Mouse (Mus musculus) layer of hippocampus, postnatal 36 days (tissue): ENCODE data around the gene Polg2. TPM values are rescaled to one million over a fixed set of nuclear protein-coding genes. Genes with fewer than 3 reads are reported as not detected.

Source experiments
- DNase-seq, 2 experiments: peaks; one replicate each; pipeline ENCODE4 v3.0.0; 2022
- microRNA-seq, 2 experiments: library from miRNA; unstranded; fragments of <30 nt; microRNA quantifications; one replicate each; pipeline ENCODE4 v1.2.0; 2021
- total RNA-seq, 2 experiments: library from RNA; stranded (reverse); gene quantifications; 2 replicates each; pipeline ENCODE4 v1.2.3; 2021

Gene Polg2
- total RNA-seq, 2 experiments from 2014 or later = 4.8 to 5.1 TPM

- no peak for DNase-seq
These were observed 55.0 kb downstream of the Polg2 start for GRCm38 (mm10) chr11:106724176-106724915.

- no peak for DNase-seq
These were observed 55.7 kb downstream of the Polg2 start for GRCm38 (mm10) chr11:106723611-106724125.

GRCm38 (mm10) chr11:106722831-106723361, 56.4 kb downstream of the Polg2 start:
- DNase-seq = no peak

- DNase-seq = no peak
These were observed 59.0 kb downstream of the Polg2 start for GRCm38 (mm10) chr11:106720379-106720778.

Small RNAs within 50 kb of the gene (microRNA-seq; reads per million reads assigned to microRNA genes)
- gene Gm25994 = 0 reads per million in 2 experiments
- 9.5 to 17.9 reads per million in 2 experiments for gene Mir3064

Other genes starting within 250 kb of the Polg2 start
- 100 to 1,000 TPM; 135 to 146 TPM for gene Tex2, start 166.1 kb downstream of the Polg2 start, total RNA-seq
- gene Pecam1, start 28.9 kb downstream of the Polg2 start, total RNA-seq = 10 to 100 TPM; 15.5 to 18.0 TPM
- not detected for gene Milr1, start 28.3 kb downstream of the Polg2 start, total RNA-seq
- 100 to 1,000 TPM; 814 to 831 TPM for gene Ddx5, start 9.6 kb upstream of the Polg2 start, total RNA-seq
- 10 to 100 TPM; 10.4 to 14.9 TPM for gene Cep95, start 9.7 kb upstream of the Polg2 start, total RNA-seq
- 10 to 100 TPM; 30.4 to 33.4 TPM for gene Smurf2, start 141.2 kb upstream of the Polg2 start, total RNA-seq
- gene Kpna2, start 220.0 kb upstream of the Polg2 start, total RNA-seq = 10 to 100 TPM; 21.5 to 25.2 TPM
- 1 to 10 TPM; 2.6 to 3.4 TPM for gene 1810010H24Rik, start 246.1 kb upstream of the Polg2 start, total RNA-seq